Mouse (Mus musculus) gastrocnemius, adult 18-20 months (tissue): ENCODE data around the gene Snx6. TPM values are rescaled to one million over a fixed set of nuclear protein-coding genes. Genes with fewer than 3 reads are reported as not detected.
"Not testable (repeated sequence)": the region's sequence is repeated elsewhere in the genome, so short reads cannot be mapped to it uniquely, and the experiment has no call there.

Experiments used
- DNase-seq: peaks from one replicate; pipeline ENCODE4 v3.0.0; 2021; ENCODE audit warnings: low spot score
- total RNA-seq, 2 experiments: library from RNA; stranded (reverse); gene quantifications; 2 replicates each; pipeline ENCODE4 v1.2.3; 2021

Snx6 gene
- total RNA-seq, 2 experiments from 2014 or later, result 17.0 to 17.6 TPM

GRCm38 (mm10) chr12:54805254-54806002 lies 9.9 kb upstream of the Snx6 start:
- DNase-seq, result no peak

- no peak for DNase-seq
Measured at GRCm38 (mm10) chr12:54803531-54803930, 8.0 kb upstream of the Snx6 start.

- no peak for DNase-seq
Measured at GRCm38 (mm10) chr12:54796516-54797195, 1.2 kb upstream of the Snx6 start.

- no peak for DNase-seq
Measured at GRCm38 (mm10) chr12:54794392-54794791, 1.1 kb downstream of the Snx6 start.

GRCm38 (mm10) chr12:54791465-54791864 lies 4.0 kb downstream of the Snx6 start:
- DNase-seq, result no peak

- DNase-seq, result peak; percentile 47
Measured at GRCm38 (mm10) chr12:54789346-54790143, 6.0 kb downstream of the Snx6 start.

- no peak for DNase-seq
Measured at GRCm38 (mm10) chr12:54763624-54764023, 31.9 kb downstream of the Snx6 start.

- DNase-seq, result no peak
Measured at GRCm38 (mm10) chr12:54760676-54761075, 34.8 kb downstream of the Snx6 start.

- no peak for DNase-seq
Measured at GRCm38 (mm10) chr12:54758846-54759245, 36.7 kb downstream of the Snx6 start.

GRCm38 (mm10) chr12:54748647-54749046 lies 46.9 kb downstream of the Snx6 start:
- DNase-seq, result no peak

GRCm38 (mm10) chr12:54738661-54739243 lies 56.8 kb downstream of the Snx6 start:
- peak; percentile 20 for DNase-seq

GRCm38 (mm10) chr12:54737891-54738660 lies 57.4 kb downstream of the Snx6 start:
- DNase-seq, result not testable (repeated sequence)

GRCm38 (mm10) chr12:54734307-54735131 lies 61.0 kb downstream of the Snx6 start:
- DNase-seq, result peak; percentile 48

- not testable (repeated sequence) for DNase-seq
Measured at GRCm38 (mm10) chr12:54729140-54730059, 66.1 kb downstream of the Snx6 start.

GRCm38 (mm10) chr12:54718871-54719786 lies 76.4 kb downstream of the Snx6 start:
- DNase-seq, result not testable (repeated sequence)

GRCm38 (mm10) chr12:54717516-54717915 lies 78.0 kb downstream of the Snx6 start:
- DNase-seq, result not testable (repeated sequence)

GRCm38 (mm10) chr12:54713822-54714626 lies 81.5 kb downstream of the Snx6 start:
- peak; percentile 58 for DNase-seq
